Mouse (Mus musculus) kidney, postnatal 4 days (tissue): ENCODE results near the gene Comt.

Source experiments
- DNase-seq, 2 experiments: peaks; one replicate each; pipeline ENCODE4 v3.0.0; 2021; ENCODE audit warnings: mixed read lengths in 2 of 2

Gene Comt

DNA sequence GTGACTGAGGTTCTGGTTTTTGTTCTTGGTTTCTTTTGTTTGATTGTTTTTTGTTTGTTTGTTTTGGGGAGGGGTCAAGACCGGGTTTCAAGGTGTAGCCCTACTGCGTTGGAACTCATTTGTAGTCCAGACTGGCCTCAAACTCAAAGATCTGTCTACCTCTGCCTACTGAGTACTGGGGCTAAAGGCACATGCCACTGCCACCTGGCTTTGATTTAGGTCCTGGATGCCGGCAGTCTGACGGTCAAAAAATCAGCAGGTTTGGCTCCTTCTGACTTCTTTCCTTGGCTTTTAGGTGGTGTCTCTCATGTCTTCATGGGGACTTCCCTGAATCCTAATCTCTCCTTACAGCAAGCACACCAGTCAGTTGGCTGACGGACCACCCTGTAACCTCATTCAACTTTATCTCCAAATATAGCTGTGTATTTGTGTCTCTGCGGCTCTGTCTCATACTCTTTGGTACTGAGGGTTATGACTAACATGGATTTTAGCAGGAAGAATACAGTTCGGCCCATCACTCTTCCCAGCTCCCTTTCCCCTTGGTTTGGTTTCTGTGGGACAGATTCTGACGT lies 4.1 kb upstream of the Comt start:
- DNase-seq, result no peak

DNA sequence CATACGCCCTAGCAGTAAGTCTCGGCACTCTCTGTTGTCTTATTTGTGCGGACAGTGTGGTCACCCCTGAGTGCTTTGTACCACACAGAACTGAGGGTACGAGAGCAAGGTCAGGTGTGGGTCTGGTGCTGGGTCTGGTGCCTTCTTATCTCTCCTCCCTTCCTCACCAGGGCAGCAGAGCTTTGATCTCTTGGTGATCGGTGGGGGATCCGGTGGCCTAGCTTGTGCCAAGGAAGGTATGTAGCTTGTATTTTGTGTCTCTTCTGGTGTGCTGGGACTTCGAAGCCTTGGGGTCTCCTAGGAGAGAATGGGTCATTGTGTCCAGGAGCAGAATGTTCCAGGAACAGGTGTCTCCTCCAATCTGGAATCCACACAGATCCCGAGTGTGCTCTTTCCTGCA lies 3.0 kb upstream of the Comt start:
- no peak for DNase-seq

DNA sequence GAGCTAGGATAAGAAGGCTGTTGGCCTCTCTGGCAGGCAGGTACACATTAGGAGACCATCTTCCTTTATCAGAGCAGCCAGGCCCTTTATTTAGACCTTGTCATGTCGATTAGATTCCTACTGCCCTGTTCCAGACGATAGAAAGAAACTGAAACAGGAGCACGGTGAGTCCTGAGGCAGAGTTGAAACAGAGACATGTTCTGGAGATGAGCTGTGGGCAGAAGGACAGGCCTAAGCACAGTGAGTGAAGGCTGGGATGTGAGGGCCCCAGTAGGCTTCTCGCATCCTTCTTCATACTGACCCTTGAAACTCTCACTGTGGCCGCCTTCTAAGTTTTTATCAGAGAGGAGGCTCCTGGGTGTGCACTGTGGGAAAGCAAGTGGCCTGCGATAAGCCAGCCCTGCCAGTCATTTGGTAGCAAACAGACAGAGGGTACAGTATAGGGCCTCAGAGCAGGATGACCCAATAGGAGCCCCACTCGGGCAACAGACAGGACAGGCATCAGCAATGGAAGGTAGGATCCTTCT lies 1.9 kb upstream of the Comt start:
- DNase-seq, result no peak

DNA sequence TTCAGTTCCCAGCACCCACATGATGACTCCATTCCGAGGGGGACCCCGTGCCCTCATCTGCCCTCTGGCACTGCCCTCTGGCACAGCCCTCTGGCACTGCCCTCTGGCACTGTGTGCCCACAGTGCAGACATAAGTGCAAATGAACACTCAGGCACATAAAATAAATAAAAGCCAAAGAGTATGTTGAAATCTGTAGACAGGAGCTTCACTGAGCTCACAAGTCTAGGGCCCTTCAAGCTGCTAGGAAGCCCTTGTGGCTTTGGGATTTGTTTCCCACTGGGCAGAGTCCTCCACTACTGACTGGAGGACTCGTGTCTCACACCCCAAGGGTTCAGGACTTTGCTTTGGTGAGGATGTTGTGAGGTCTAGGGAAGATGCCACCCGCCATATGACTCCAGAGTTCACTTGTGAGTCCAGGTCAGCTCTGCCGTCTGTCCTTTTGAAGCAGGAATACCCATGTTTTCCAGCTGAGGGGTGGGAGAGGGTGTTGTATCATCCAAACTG lies 1.4 kb upstream of the Comt start:
- DNase-seq, result no peak

DNA sequence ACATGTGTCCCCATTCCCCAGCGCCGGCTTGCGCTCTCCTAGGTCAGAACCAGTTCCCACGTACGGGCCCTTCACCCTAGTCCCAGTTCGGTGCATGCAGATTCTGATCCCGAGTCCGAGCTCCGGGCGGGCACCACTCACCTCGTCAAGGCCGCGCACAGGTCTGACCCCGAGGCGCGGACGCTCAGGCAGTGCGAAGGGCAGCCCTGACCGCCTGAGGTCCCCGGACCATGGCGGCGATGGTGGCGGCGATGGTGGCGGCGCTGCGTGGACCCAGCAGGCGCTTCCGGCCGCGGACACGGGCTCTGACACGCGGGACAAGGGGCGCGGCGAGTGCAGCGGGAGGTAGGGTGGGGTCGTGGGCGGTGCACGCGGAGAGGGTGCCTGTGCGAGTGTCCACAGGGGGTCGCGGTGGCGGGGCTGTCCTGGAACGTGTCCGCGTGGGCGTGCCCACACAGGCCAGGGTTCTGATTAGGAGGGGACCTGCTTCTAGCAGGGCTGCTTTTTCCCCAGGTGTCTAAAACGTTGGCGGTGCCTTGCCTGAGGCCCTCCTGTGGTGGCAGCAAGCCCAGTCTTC lies 349 bp downstream of the Comt start, which contains the start of gene Txnrd2:
Gene Txnrd2 (plus strand): TSS at position 170 of the 577 bp plus-strand sequence.
- DNase-seq, result peak; percentile 85 to 89

DNA sequence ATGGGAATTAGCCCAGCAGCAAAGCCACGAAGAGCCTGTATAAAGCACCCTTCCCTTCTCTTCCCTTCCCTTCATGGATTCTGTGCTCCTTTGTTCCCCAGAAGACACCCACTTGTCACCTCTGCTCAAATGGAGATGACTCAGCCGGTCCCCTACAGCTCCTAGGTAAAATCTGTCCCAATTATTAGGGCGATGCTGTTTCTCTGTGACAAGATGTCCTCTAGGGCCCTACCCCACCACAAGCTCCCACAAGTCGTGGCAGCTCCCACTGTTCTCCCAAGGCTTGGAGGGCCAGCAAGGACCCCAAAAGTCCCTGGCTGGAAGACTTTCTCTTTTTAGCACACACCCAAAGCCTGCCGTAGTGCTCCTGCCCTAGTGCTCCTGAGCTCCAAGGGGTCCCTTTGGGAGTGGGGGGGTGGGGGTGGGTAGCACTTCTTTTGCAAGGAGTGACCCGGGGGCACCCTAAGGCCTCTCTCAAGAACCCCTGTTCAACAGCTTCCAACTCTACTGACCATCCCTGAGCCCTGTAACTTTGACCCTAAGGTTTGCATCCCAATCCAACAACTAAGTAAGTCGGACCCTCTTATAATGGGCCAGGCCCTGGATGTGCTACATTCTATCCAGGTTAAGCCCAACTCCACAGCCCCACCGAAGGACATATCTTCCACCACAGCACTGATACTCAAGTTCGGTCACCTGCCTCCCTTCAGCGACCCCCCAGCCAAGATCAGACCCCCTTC lies 1.0 kb downstream of the Comt start:
- peak in 1 of 2 experiments; percentile 27 for DNase-seq

DNA sequence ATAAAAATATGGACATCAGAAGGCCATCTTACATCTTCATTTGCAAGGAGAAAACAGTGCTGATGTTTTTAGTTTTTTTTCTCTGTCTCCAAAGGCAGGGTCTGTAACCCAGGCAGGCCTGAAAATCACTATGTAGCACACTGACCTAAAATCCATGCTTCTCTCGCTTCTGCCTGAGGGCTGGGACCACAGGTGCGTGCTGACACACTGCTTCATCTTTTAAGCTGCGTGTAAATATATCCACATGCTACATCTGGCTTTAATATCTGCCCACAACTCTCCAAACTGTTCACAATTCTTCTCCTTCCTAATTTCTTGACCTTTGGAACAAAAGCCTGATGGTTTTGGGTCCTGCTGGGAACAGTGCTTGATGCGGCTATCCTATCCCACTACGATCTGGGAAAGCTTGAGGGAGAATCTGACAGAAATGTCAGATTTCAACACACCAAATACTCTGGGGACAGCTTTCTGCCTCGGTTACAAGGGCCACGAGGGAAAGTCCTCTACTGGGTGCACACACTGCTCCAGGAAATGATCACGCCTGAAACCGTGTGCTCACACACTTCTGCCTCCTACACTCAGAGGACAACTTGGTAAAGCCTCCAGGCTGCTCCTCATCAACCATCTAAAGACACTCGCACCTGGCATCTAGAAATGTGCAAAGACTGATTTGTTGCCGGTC lies 2.1 kb downstream of the Comt start:
- DNase-seq, result no peak

DNA sequence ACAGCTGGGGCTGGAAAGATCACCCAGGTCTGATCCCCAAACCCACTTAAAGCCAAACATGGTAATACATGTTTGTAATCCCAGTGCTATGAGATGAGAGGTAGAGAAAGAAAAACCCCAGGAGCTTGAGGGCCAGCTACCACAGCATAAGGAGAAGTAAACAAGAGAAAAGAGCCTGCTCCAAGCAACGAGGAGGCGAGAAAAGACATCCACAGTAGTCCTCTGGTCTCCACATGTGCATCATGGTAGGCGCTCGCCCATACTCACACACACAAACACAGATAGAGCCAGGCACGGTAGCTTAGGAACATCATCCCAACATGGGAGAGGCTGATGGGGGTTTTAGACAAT lies 2.8 kb downstream of the Comt start:
- no peak for DNase-seq

DNA sequence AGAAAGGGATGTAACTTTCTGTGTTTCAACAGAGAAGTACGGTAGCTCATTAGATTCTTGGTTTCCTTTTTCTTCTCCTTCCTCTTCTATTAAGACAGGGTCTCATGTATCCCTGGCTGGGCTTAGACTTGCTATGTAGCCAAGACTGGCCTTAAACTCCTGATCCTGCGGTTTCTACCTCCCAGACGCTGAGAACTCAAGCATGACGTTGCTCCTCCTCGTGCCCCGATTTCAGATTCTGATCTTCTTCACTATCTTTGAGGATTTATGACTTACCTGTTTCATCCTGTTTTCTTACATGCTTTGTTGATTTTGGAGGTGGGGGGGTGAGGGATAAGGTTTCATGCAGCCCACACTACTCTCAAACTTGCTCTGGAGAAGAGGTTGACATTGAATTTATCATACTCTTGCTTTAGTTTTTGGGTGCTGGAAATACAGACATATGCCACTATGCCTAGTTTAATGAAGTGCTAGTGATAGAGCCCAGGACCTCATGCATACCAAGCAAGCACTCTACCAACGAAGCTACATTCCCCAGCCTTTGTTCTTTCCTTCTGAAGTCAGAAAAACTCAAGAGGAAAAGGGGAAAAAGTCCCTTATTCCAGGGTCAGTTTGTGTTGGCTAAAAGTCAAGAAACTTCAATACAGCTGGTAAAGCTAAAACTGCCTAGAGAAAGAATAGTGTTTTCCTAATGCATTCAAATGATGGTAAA lies 3.3 kb downstream of the Comt start:
- DNase-seq, result no peak

DNA sequence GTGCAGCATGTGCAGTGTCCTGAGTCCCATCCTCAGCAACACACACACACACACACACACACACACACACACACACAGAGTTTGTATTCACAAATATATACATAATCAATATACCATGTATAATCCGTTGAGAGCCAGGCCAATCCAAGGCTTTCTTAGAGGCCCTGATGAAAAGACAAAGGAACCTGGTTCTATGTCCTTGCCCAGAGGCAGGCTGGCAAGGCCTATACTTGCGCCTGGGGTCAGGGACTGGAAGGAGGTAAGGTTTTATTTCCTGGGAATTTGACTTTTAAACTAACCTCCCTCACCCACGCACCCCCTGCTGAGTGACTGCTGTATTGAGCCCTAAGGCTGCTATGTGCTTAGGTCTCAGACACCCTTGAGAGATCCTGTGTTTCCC lies 6.1 kb downstream of the Comt start:
- DNase-seq, result no peak

DNA sequence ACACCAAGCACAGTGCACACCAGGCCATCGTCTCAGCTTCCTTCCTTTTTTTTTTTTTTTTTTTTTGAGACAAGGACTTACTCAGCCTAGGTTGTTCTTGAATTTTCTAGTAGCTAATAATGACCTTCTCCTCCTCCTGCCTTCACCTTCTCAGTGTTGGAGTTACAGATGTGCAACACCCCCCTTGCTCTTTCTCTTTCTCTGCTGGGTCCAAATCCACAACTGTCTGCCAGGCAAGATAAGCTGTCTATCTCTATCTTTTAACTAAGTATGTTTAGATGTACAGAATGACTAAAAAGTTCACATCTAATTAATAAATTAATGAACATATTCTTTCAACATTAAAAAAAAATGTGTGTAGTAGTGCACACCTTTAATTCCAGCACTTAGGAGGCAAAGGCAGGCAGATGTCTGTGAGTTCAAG lies 7.0 kb downstream of the Comt start:
- no peak for DNase-seq

DNA sequence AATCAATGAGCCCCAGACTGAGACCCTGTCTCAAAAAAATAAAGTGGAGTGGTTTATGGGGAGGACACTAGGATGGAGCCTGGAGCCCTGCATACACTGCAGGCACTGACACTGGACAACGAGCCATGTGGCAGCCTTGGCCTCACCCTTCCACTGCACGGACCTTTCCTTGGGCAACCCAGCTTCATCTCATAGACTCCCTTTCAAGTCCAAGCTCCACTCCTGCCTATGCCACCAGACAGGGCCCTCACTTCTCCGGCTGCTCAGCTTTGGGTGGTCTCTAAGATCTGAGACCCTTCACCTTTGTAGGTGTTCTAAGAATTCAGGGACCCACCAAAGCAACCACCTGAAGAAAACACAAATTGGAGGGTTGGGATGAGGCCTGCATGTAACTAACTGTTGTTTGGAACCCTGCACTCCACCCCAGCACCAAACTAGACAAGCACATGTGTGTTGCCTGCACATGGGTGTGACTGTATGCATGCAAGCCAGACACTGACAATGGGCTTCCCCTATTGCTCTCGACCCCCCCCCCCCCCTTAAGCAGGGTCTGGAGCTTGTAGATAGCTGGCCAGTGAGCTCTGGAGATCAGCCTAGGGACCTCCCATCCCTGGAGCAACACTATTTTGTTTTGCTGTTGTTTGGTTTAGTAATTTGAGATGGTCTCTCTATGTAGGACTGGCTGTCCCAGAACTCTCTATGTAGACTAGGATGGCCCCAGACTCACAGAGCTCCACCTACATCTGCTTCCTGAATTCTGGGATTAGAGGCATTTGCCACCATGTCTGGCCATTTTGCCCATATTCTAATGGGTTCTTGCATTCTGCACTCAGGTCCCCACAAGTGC lies 7.7 kb downstream of the Comt start:
- no peak for DNase-seq

DNA sequence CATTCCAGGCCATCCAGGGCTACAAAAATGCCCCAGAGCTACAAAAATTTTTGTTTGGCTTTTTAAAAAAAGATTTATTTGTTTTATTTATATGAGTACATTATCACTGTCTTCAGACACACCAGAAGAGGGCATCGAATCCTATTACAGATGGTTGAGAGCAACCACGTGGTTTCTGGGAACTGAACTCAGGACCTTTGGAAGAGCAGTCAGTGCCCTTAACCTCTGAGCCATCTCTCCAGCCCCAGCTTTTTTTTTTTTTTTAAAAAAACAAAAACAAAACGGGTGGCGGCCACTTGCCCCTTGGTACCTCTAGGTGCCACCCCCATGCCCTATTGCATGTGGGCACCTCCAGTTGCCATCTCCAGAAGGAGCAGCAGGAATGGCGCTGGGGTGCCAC lies 9.2 kb downstream of the Comt start:
- DNase-seq, result no peak

DNA sequence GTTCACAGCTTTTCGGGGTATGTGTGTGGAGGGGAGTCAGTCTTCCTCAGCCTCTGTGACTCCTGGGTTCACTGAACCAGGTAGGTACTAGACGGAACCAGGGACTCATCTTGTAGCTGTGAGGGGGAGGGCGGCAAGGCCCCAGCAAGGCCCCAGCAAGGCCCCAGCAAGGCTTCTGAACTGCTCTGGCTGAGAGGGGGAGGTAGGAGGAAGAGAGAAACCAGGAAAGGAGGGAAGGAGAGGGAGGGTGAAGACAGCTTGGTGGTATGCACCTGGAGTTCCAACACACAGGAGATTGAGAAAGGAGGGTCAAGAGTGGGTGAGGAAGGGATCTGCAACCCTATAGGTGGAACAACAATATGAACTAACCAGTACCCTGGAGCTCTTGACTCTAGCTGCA lies 9.8 kb downstream of the Comt start:
- peak in 1 of 2 experiments; percentile 41 for DNase-seq

DNA sequence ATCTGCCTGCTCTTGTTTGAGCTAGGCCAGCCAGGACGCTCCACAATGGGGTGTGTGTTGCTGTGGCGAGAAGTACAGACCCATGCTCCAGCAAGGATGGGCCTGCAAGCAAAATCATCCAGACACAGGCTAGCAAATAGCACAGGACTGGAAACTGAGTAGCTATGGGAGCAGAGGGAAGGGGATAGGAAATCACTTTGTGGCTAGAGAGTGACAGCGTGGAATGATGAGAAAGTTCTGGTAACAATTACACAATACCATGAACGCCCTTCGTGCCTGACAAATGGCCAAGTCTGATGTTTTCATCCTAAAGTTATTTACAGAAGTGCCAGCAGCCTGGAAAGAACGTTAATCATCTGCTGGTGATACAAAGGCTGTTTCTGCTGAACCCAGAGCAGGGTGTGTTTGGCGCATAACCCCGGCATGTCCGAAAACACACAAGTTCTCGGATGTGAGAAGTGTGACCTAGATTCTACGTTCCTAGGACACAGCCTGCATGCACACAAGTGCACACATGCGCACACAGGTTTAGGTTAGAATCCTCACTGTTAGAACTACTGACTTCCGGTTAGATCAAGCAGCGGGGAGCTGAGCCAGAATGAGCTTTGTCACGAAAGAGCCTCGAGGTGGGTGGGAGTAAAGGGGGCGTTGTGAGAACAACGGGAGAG lies 10.4 kb downstream of the Comt start:
- peak; percentile 40 to 68 for DNase-seq

DNA sequence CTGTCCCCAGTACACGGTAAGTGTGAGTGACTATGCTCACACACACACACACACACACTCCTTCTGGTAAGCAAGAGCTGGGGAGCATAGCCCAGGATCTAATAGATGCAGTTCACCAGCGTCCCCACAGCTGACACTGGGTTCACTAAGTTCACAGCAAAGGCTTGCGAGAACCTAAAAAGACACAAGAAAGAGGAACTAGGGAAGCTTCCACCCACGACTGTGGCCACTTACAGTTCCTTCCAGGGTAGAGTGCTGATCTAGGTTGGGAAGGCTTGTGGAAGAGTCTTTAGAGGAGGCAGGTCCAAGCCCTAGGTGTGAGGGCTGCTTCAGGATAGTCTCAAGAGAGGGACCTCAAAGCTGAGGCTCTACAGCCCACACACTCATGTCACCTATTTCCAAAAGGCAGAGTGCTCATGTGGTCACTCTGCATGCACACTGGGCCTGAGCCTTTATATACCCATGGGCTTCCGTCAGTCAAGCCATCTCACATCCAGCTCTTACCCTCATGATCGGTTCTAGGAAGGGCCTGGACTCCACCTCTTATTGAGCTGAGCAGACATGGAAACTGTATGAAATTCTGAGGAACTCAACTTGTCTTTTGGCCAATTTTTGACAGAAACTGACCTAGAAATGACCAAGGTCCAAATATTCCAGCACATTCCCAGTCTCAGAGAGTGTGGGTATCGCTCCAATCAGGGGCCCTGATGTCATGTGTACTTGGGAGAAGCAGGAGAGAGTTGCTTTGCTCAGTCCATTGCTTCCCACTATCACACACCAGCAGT lies 13.4 kb downstream of the Comt start:
- DNase-seq, result peak in 1 of 2 experiments; percentile 10

DNA sequence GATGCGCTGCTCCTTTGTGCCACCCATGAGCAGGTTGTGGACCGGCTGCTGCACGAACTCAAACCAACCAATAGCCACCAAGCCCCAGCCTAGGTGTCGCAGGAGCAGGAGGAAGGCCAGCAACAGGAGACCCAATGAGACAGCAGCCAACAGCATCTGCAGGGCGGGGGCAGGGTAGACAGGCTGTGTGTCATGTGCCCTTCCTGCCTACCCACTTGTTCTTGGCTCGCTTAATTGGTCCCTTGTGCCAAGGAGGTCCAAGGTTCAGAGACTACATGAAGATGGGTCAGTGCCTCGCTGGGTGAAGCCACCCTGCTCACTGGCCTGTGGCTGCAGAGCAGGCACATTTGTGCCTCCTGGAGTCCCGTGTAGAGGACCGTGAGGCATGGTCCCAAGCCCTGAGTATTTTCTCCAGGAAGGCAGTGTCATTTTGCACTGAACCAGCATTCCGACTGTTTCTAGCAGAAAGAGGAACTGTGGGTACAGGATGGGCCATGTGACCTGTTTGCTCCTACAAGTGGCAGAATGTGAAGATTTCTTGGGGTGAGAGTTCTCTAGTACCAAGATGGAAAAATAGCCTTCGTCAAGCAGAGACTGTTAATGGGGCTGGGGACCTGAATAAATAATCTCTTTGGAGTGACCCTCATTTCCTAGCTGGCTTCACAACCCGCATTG lies 14.7 kb downstream of the Comt start:
- DNase-seq, result peak; percentile 61 to 78

DNA sequence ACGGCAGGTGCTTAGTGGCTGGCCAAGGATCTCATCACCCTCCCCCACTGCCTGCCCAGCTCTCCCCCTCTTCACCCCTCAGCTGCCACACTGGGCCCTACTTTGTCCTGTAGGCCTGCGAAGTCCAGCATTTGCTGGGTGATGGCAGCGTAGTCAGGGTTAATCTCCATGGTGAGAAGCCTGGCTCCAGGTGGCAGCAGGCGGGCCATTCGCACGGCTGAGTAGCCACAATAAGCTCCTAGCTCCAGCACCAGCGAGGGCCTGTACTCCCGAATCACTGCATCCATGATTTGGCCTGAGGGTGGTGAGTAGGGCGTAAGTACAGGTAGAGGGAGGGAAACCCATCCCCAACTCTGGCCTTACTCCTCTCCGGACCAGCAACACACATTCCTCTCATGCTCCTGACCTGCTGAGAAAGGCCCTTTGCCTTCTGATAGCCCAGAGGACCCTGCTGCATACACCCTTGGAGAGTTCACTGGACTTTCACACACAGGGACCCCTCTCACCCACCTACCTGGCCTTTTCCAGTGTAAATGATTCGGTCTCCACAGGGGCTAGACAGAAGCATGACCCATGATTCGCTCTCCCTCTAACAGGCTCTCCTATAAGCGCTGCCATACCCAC lies 15.5 kb downstream of the Comt start:
- DNase-seq, result peak; percentile 61 to 77

DNA sequence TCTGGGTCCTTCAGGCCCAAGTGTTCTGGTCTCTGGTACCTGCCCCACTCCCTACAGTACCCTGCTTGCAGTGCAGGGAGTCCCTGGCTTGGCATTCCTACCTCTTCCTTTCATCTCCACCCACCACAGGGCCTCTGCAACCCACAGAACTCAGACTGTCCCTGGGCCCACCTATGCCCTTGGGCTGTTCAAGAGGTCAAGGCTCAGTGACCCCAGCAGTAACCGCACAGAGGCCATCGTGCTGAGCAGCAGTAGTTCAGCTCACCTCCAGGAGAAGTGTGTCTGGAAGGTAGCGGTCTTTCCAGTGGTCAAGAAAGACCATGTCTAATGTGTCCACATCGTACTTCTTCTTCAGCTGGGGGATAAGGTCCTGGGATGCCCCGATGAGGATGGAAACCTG lies 16.2 kb downstream of the Comt start:
- peak in 1 of 2 experiments; percentile 21 for DNase-seq
